Mouse (Mus musculus): ENCODE measurements around the gene Mapre1.

DNA sequence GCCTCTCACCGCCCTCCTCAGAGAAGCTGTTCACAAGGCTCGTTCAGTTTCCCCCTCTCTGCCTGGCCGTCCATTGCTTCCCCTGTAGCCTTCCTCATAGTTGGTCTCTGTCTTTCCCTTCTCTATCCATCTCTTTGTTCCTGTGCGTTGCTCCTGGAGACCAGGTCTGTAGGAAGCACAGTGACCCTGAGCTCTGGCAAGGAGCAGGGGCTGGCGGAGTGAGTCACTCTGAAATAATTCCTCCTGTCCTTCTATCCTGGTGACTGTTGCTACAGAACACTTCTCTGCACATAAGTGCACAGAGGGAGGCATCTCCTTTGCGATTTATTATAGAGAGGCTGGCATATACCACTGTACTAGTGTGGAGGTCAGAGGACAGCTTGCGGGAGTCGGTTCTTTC, 67.1 kb downstream of the Mapre1 start:
- no peak for TF ChIP-seq CTCF (IDR thresholded peaks at IDR 0.05; ENCODE audit: low read depth)
- no peak for TF ChIP-seq EP300 (IDR thresholded peaks at IDR 0.05; ENCODE audit: low read depth)

Measured in liver, embryonic 14.5 days (tissue).